Mouse (Mus musculus): ENCODE results near the gene Ano1. TPM values are rescaled to one million over a fixed set of nuclear protein-coding genes. Genes with fewer than 3 reads are reported as not detected.
A peak's percentile ranks its signal among the peaks of the same experiment; 100 is the strongest.

Gene Ano1
- total and polyA plus RNA-seq, 3 experiments = 0.04 TPM; not detected in 2

DNA sequence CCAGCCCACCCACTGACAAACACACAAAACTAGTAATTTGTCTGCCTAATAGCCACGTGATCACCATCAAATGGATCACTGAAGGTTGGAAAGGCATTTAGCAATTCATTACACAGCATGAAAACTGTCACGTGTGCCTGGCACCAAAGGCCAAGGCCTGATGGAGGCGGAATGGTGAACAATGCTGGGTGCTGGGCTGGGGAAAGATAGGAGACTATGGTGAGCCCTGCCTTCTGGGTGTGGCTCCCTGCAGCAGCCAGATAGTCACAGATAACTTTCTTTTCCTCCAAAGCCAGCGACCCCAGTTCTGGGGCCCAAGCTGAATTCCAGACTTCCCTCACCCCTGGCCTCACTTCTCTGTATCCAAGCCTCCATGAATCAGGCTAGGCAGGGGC lies 19.9 kb downstream of the Ano1 start:
- TF ChIP-seq RAD21 (IDR thresholded peaks at IDR 0.05; ENCODE audit: low read depth, low read length) (no peak), POLR2AphosphoS2 (IDR thresholded peaks at IDR 0.05; ENCODE audit: low read length) (no peak), NELFE (IDR thresholded peaks at IDR 0.05; ENCODE audit: low read depth, low read length) (no peak), KAT2A (conservative IDR thresholded peaks at IDR 0.05; ENCODE audit: low read depth, low read length) (no peak), ELF1 (IDR thresholded peaks at IDR 0.05; ENCODE audit: low read depth, low read length) (no peak), RCOR1 (IDR thresholded peaks at IDR 0.05; ENCODE audit: low read depth, low read length) (no peak), USF2 (IDR thresholded peaks at IDR 0.05; ENCODE audit: borderline replicate concordance in 1 of 2, insufficient read depth in 1 of 2, low read depth in 1 of 2, low read length in 2 of 2) (0 out of 4 replicates have a peak, but pooled peaks of 1 of the 2 experiments have one; percentile 20), ZMIZ1 (IDR thresholded peaks at IDR 0.05; ENCODE audit: low read depth, low read length) (no peak), ZKSCAN1 (IDR thresholded peaks at IDR 0.05; ENCODE audit: low read depth, low read length) (no peak), BHLHE40 (IDR thresholded peaks at IDR 0.05; ENCODE audit: borderline replicate concordance, low read depth, low read length) (0 out of 2 replicates have a peak, but pooled peaks have one; percentile 44), TCF12 (IDR thresholded peaks at IDR 0.05; ENCODE audit: low read depth, low read length) (peak; percentile 43), E2F4 (IDR thresholded peaks at IDR 0.05; ENCODE audit: borderline replicate concordance, low read depth, low read length) (no peak), ZNF384 (IDR thresholded peaks at IDR 0.05; ENCODE audit: low read depth, low read length) (no peak), MXI1 (IDR thresholded peaks at IDR 0.05; ENCODE audit: low read depth, low read length) (no peak), CHD1 (IDR thresholded peaks at IDR 0.05; ENCODE audit: low read depth, low read length) (no peak), MYB (IDR thresholded peaks at IDR 0.05; ENCODE audit: low read depth, low read length) (no peak), EP300 (IDR thresholded peaks at IDR 0.05; ENCODE audit: low read depth in 1 of 2, low read length in 2 of 2) (peak in 1 of 2 experiments; percentile 40; a peak in 1 of 4 replicates), USF1 (IDR thresholded peaks at IDR 0.05; ENCODE audit: low read depth, low read length) (peak; percentile 72), MYC (IDR thresholded peaks at IDR 0.05; ENCODE audit: low read depth, low read length) (no peak), POLR2A (IDR thresholded peaks at IDR 0.05; ENCODE audit: control insufficient read depth in 1 of 2, insufficient read depth in 1 of 2, low read depth in 1 of 2, low read length in 2 of 2, poor library complexity in 1 of 2) (no peak), JUND (IDR thresholded peaks at IDR 0.05; ENCODE audit: low read depth, low read length) (no peak), SIN3A (IDR thresholded peaks at IDR 0.05; ENCODE audit: low read length) (no peak), GATA1 (IDR thresholded peaks at IDR 0.05; ENCODE audit: low read depth, low read length) (0 out of 2 replicates have a peak, but pooled peaks have one; percentile 3), TAL1 (IDR thresholded peaks at IDR 0.05; ENCODE audit: low read length) (no peak), ETS1 (IDR thresholded peaks at IDR 0.05; ENCODE audit: low read depth, low read length) (no peak), POLR2AphosphoS5 (IDR thresholded peaks at IDR 0.05; ENCODE audit: borderline replicate concordance, low read depth, low read length) (no peak), SMC3 (IDR thresholded peaks at IDR 0.05; ENCODE audit: low read depth, low read length) (no peak), NRF1 (IDR thresholded peaks at IDR 0.05; ENCODE audit: insufficient read depth, low read depth, low read length, poor library complexity, severe bottlenecking) (no peak)
- Histone ChIP-seq H3K79me2 (ENCODE audit: control insufficient read depth, insufficient read depth, low read length, poor library complexity) (no peaks in the 10 kb centered on the region), H3K27me3 (ENCODE audit: control insufficient read depth in 1 of 2, insufficient read depth in 2 of 2, low read length in 2 of 2) (no peaks in the 10 kb centered on the region), H3K4me3 (ENCODE audit: control insufficient read depth in 1 of 2, insufficient read depth in 1 of 2, low read depth in 2 of 2, low read length in 2 of 2) (no peak overlapping the region), H3K9me3 (replicated peaks; ENCODE audit: insufficient read depth, low read length) (no peaks in the 10 kb centered on the region), H3K9ac (ENCODE audit: control insufficient read depth, low read depth, low read length, poor library complexity, severe bottlenecking) (no peak overlapping the region; the same call in 1 of the 2 replicates), H3K27ac (ENCODE audit: control insufficient read depth, low read depth, low read length) (peak overlapping the region; percentile 46), H3K4me1 (ENCODE audit: control insufficient read depth in 1 of 2, insufficient read depth in 2 of 2, low read length in 2 of 2) (no peaks in the 10 kb centered on the region; a peak in 1 of 4 replicates), H3K36me3 (ENCODE audit: control insufficient read depth in 1 of 2, insufficient read depth in 2 of 2, low read length in 2 of 2) (no peaks in the 10 kb centered on the region)
- peak; percentile 36 for DNase-seq (ENCODE audit: low read depth, low spot score)
